Mouse (Mus musculus) myocyte (in vitro differentiated cells): ENCODE results near the gene Plce1.

Experiments used
- MAX ChIP-seq: IDR thresholded peaks from one replicate; pipeline ENCODE4 v1.6.1; 2011; ENCODE audit warnings: low read depth, mild to moderate bottlenecking, control low read depth
- POLR2A ChIP-seq: IDR thresholded peaks from one replicate; pipeline ENCODE4 v1.6.1; 2011; ENCODE audit warnings: low read depth, mild to moderate bottlenecking, control low read depth, moderate library complexity; ENCODE audit not compliant: insufficient read length
- USF1 ChIP-seq: IDR thresholded peaks from one replicate; pipeline ENCODE4 v1.6.1; 2011; ENCODE audit warnings: low read depth, mild to moderate bottlenecking, control low read depth, moderate library complexity

DNA sequence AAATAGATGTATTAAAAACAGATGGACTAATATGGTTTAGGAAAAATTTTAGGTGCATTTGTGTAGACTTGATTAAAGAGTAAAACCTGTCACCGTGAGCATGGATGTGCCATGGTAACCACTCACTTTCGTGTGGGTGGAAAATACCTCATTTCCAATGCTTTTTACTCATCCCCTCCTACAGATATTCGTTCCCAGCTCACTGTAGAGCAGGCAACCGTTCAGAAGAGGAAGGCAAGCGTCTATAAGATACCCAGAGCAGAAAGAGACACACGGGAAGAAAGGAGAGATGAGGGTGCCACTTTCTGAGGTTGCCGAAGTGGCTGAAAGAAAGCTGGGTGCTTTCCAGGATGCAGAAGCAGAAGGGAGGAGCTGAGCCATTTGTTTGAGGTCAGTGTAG lies 25.2 kb downstream of the Plce1 start:
- TF ChIP-seq POLR2A (no peak), USF1 (no peak), MAX (no peak)
